Mouse (Mus musculus) forebrain, postnatal 0 days (tissue): ENCODE measurements around the gene Majin. TPM values are rescaled to one million over a fixed set of nuclear protein-coding genes. Genes with fewer than 3 reads are reported as not detected.

Experiments
- ATAC-seq: fragments of 200-750 bp; cut with Nextera tagmentation; 2 replicates; pipeline ENCODE4 v1.8.0; 2017; ENCODE audit warnings: mild to moderate bottlenecking, moderate library complexity
- DNase-seq: peaks from one replicate; pipeline ENCODE4 v3.0.0-alpha.2; 2015
- H3K27ac ChIP-seq: fragments of 300-500 bp; sonication (generic); 2 replicates; pipeline ENCODE4 v1.5.1; 2014; ENCODE audit warnings: low read depth, mild to moderate bottlenecking, antibody characterized with exemption, low read length, moderate library complexity, mixed read lengths
- H3K27me3 ChIP-seq: fragments of 300-500 bp; sonication (generic); 2 replicates; pipeline ENCODE4 v1.6.1; 2014; ENCODE audit warnings: mild to moderate bottlenecking, low read length, mixed read lengths; ENCODE audit not compliant: insufficient read depth
- H3K36me3 ChIP-seq: fragments of 300-500 bp; sonication (generic); 2 replicates; pipeline ENCODE4 v1.6.1; 2014; ENCODE audit warnings: mild to moderate bottlenecking, moderate library complexity; ENCODE audit not compliant: insufficient read depth
- H3K4me1 ChIP-seq: fragments of 300-500 bp; sonication (generic); 2 replicates; pipeline ENCODE4 v1.6.1; 2014; ENCODE audit warnings: antibody characterized with exemption; ENCODE audit not compliant: insufficient read depth
- H3K4me2 ChIP-seq: fragments of 300-500 bp; sonication (generic); 2 replicates; pipeline ENCODE4 v1.6.1; 2014; ENCODE audit warnings: low read depth, mild to moderate bottlenecking, moderate library complexity
- H3K4me3 ChIP-seq: fragments of 300-500 bp; sonication (generic); 2 replicates; pipeline ENCODE4 v1.5.1; 2014; ENCODE audit warnings: low read depth, low read length, mixed read lengths
- H3K9ac ChIP-seq: fragments of 300-500 bp; sonication (generic); 2 replicates; pipeline ENCODE4 v1.6.1; 2014; ENCODE audit warnings: mild to moderate bottlenecking
- H3K9me3 ChIP-seq: fragments of 300-500 bp; sonication (generic); 2 replicates; pipeline ENCODE4 v1.6.1; 2016; ENCODE audit warnings: low read length
- CTCF ChIP-seq: sonication (generic); IDR thresholded peaks from 2 replicates; pipeline ENCODE4 v1.5.1; 2016; ENCODE audit warnings: antibody characterized with exemption, control low read depth, low read depth
- WGBS: fragments of 180-500 bp; shearing (Covaris S2); extraction: QIAGEN DNeasy Blood & Tissue Kit; methylation state at CpG from one replicate; pipeline ENCODE4 v1.1.7; 2014; 5-methylcytosine and 5-hydroxymethylcytosine counted together
- microRNA counts: library from miRNA; unstranded; fragments of <30 nt; microRNA quantifications from one replicate; lab custom pipeline; 2015
- microRNA-seq, 2 experiments: library from miRNA; unstranded; fragments of <30 nt; microRNA quantifications; one replicate each; pipeline ENCODE4; 2016
- polyA plus RNA-seq: library from polyadenylated mRNA; unstranded; fragments of >200 nt; fragmentation: Nextera tagmentation; extraction: Ambion mirVana; gene quantifications from 2 replicates; pipeline ENCODE4 v1.2.1, GENCODE M21; 2015
- total RNA-seq: library from RNA; depleted of rRNA; stranded (reverse); fragments of >200 nt; gene quantifications from 2 replicates; pipeline ENCODE4 v1.2.3, GENCODE M21; 2014; rRNA removed

Gene Majin
- total and polyA plus RNA-seq, 2 experiments from 2014 or later, result not detected

GRCm38 (mm10) chr19:6268670-6269132 lies 84.5 kb downstream of the Majin start:
- ATAC-seq (no peak), DNase-seq (no peak)
- Histone ChIP-seq H3K27ac (no peak overlapping the region), H3K9me3 (no peaks in the 10 kb centered on the region), H3K4me2 (no peak overlapping the region), H3K27me3 (no peaks in the 10 kb centered on the region), H3K9ac (no peak overlapping the region), H3K4me3 (no peak overlapping the region), H3K4me1 (no peaks in the 10 kb centered on the region; the same call in 1 of the 2 replicates), H3K36me3 (no peaks in the 10 kb centered on the region)
- no peak for TF ChIP-seq CTCF
- 88% methylated on average over 7 of the region's 7 CpGs for WGBS

- DNase-seq (no peak), ATAC-seq (no peak)
- H3K9me3 ChIP-seq, result no peaks in the 10 kb centered on the region
- no peak for TF ChIP-seq CTCF
- H3K4me1 ChIP-seq, result no peaks in the 10 kb centered on the region; the same call in 1 of the 2 replicates
- H3K36me3 ChIP-seq, result no peaks in the 10 kb centered on the region
- H3K9ac ChIP-seq, result no peak overlapping the region
- 89% methylated on average over 8 of the region's 8 CpGs for WGBS
- no peak overlapping the region for H3K27ac ChIP-seq
- H3K27me3 ChIP-seq, result no peaks in the 10 kb centered on the region
- no peak overlapping the region for H3K4me3 ChIP-seq
- H3K4me2 ChIP-seq, result no peak overlapping the region
Observed at GRCm38 (mm10) chr19:6269798-6270475, 85.7 kb downstream of the Majin start.

- H3K9me3 ChIP-seq, result no peaks in the 10 kb centered on the region
- no peak overlapping the region for H3K9ac ChIP-seq
- no peaks in the 10 kb centered on the region for H3K27me3 ChIP-seq
- 58% methylated on average over 9 of the region's 9 CpGs for WGBS
- H3K27ac ChIP-seq, result no peak overlapping the region
- ATAC-seq (no peak), DNase-seq (no peak)
- H3K4me2 ChIP-seq, result no peak overlapping the region
- no peak for TF ChIP-seq CTCF
- peaks cover 4% of the 10 kb centered on the region; the same call in 1 of the 2 replicates for H3K4me1 ChIP-seq
- H3K36me3 ChIP-seq, result no peaks in the 10 kb centered on the region
- no peak overlapping the region for H3K4me3 ChIP-seq
Observed at GRCm38 (mm10) chr19:6270661-6271060, 86.5 kb downstream of the Majin start.

- Histone ChIP-seq H3K27me3 (no peaks in the 10 kb centered on the region), H3K27ac (no peak overlapping the region), H3K36me3 (no peaks in the 10 kb centered on the region), H3K9me3 (no peaks in the 10 kb centered on the region), H3K4me2 (no peak overlapping the region), H3K4me1 (peaks cover 8% of the 10 kb centered on the region; the same call in 1 of the 2 replicates), H3K4me3 (no peak overlapping the region), H3K9ac (no peak overlapping the region)
- TF ChIP-seq CTCF, result no peak
- WGBS, result 44% methylated on average over 8 of the region's 8 CpGs
- DNase-seq, result no peak
- no peak for ATAC-seq
Observed at GRCm38 (mm10) chr19:6271206-6271605, 87.0 kb downstream of the Majin start.

- WGBS, result 75% methylated on average over 7 of the region's 7 CpGs
- H3K9ac ChIP-seq, result no peak overlapping the region
- ATAC-seq (no peak), DNase-seq (no peak)
- no peak overlapping the region for H3K4me2 ChIP-seq
- H3K9me3 ChIP-seq, result no peaks in the 10 kb centered on the region
- H3K4me1 ChIP-seq, result peaks cover 9% of the 10 kb centered on the region; the same call in 1 of the 2 replicates
- no peaks in the 10 kb centered on the region for H3K36me3 ChIP-seq
- H3K27me3 ChIP-seq, result no peaks in the 10 kb centered on the region
- H3K27ac ChIP-seq, result no peak overlapping the region
- H3K4me3 ChIP-seq, result no peak overlapping the region
- TF ChIP-seq CTCF, result no peak
Observed at GRCm38 (mm10) chr19:6272053-6272452, 87.9 kb downstream of the Majin start.

- 77% methylated on average over 4 of the region's 4 CpGs for WGBS
- no peaks in the 10 kb centered on the region for H3K36me3 ChIP-seq
- H3K4me2 ChIP-seq, result no peak overlapping the region
- H3K9me3 ChIP-seq, result no peaks in the 10 kb centered on the region
- H3K4me1 ChIP-seq, result peaks cover 9% of the 10 kb centered on the region; the same call in 1 of the 2 replicates
- no peak for TF ChIP-seq CTCF
- DNase-seq, result no peak
- no peak for ATAC-seq
- H3K27ac ChIP-seq, result no peak overlapping the region
- H3K9ac ChIP-seq, result no peak overlapping the region
- H3K4me3 ChIP-seq, result no peak overlapping the region
- no peaks in the 10 kb centered on the region for H3K27me3 ChIP-seq
Observed at GRCm38 (mm10) chr19:6272738-6273137, 88.5 kb downstream of the Majin start.

GRCm38 (mm10) chr19:6273592-6273991 lies 89.4 kb downstream of the Majin start:
- H3K9me3 ChIP-seq, result no peaks in the 10 kb centered on the region
- peaks cover 15% of the 10 kb centered on the region for H3K4me1 ChIP-seq
- TF ChIP-seq CTCF, result no peak
- no peak overlapping the region for H3K9ac ChIP-seq
- H3K4me3 ChIP-seq, result no peak overlapping the region
- DNase-seq (no peak), ATAC-seq (no peak)
- 85% methylated on average over 4 of the region's 4 CpGs for WGBS
- H3K36me3 ChIP-seq, result no peaks in the 10 kb centered on the region
- no peak overlapping the region for H3K4me2 ChIP-seq
- H3K27me3 ChIP-seq, result no peaks in the 10 kb centered on the region
- no peak overlapping the region for H3K27ac ChIP-seq

MicroRNAs within 50 kb of the gene (microRNA counts, 519-probe panel; counts per million panel counts)
- microRNA mmu-miR-192 (lab: Ali Mortazavi, UCI), result 1,756 counts per million, percentile 12 among the panel's probes with 10 or more counts

Small RNA genes lying within 50 kb of the gene (microRNA-seq; reads per million reads assigned to microRNA genes)
- gene Mir192 (126 to 132 reads per million in 2 experiments), gene Mir194-2 (61.3 to 92.7 reads per million in 2 experiments)

Other genes starting within 250 kb of the Majin start
- gene Pola2, start 220.2 kb upstream of the Majin start, total RNA-seq, result 12.4 and 18.1 TPM in 2 replicates
- gene Pola2, start 220.2 kb upstream of the Majin start, polyA plus RNA-seq, result 13.7 and 15.3 TPM in 2 replicates
- not detected in 2 replicates for gene Slc22a20, start 198.2 kb upstream of the Majin start, total RNA-seq
- gene Slc22a20, start 198.2 kb upstream of the Majin start, polyA plus RNA-seq, result not detected in 2 replicates
- gene Capn1, start 168.5 kb upstream of the Majin start, total RNA-seq, result 5.5 and 7.7 TPM in 2 replicates
- gene Capn1, start 168.5 kb upstream of the Majin start, polyA plus RNA-seq, result 3.0 and 3.3 TPM in 2 replicates
- gene Syvn1, start 137.8 kb upstream of the Majin start, total RNA-seq, result 15.8 and 23.7 TPM in 2 replicates
- gene Syvn1, start 137.8 kb upstream of the Majin start, polyA plus RNA-seq, result 24.7 and 27.7 TPM in 2 replicates
- gene Mrpl49, start 126.6 kb upstream of the Majin start, total RNA-seq, result 47.1 and 50.8 TPM in 2 replicates
- 54.4 and 55.7 TPM in 2 replicates for gene Mrpl49, start 126.6 kb upstream of the Majin start, polyA plus RNA-seq
- gene Fau, start 126.5 kb upstream of the Majin start, total RNA-seq, result 1,002 and 1,178 TPM in 2 replicates
- gene Fau, start 126.5 kb upstream of the Majin start, polyA plus RNA-seq, result 610 and 775 TPM in 2 replicates
- gene Znhit2, start 123.2 kb upstream of the Majin start, total RNA-seq, result 42.5 and 50.8 TPM in 2 replicates
- gene Znhit2, start 123.2 kb upstream of the Majin start, polyA plus RNA-seq, result 46.1 and 47.1 TPM in 2 replicates
- 70.6 and 79.6 TPM in 2 replicates for gene Tm7sf2, start 116.0 kb upstream of the Majin start, total RNA-seq
- gene Tm7sf2, start 116.0 kb upstream of the Majin start, polyA plus RNA-seq, result 37.1 and 43.3 TPM in 2 replicates
- 93.0 and 96.8 TPM in 2 replicates for gene Vps51, start 107.2 kb upstream of the Majin start, total RNA-seq
- 78.6 and 93.7 TPM in 2 replicates for gene Vps51, start 107.2 kb upstream of the Majin start, polyA plus RNA-seq
- gene Tmem262, start 104.4 kb upstream of the Majin start, total RNA-seq, result not detected in 2 replicates
- not detected in 2 replicates for gene Tmem262, start 104.4 kb upstream of the Majin start, polyA plus RNA-seq
- 0.69 TPM in 1 of 2 replicates, not detected in the other for gene Gm28374, start 102.1 kb upstream of the Majin start, total RNA-seq
- 0.57 and 0.68 TPM in 2 replicates for gene Gm28374, start 102.1 kb upstream of the Majin start, polyA plus RNA-seq
- gene Zfpl1, start 99.4 kb upstream of the Majin start, total RNA-seq, result 63.4 and 63.9 TPM in 2 replicates
- gene Zfpl1, start 99.4 kb upstream of the Majin start, polyA plus RNA-seq, result 100 and 114 TPM in 2 replicates
- gene Cdca5, start 99.4 kb upstream of the Majin start, total RNA-seq, result 2.2 and 3.0 TPM in 2 replicates
- gene Cdca5, start 99.4 kb upstream of the Majin start, polyA plus RNA-seq, result 4.7 TPM in 2 replicates
- not detected in 2 replicates for gene AC131692.1, start 90.0 kb upstream of the Majin start, total RNA-seq
- gene AC131692.1, start 90.0 kb upstream of the Majin start, polyA plus RNA-seq, result not detected in 2 replicates
- gene Naaladl1, start 78.6 kb upstream of the Majin start, total RNA-seq, result 0.14 and 0.15 TPM in 2 replicates
- gene Naaladl1, start 78.6 kb upstream of the Majin start, polyA plus RNA-seq, result 0.39 and 0.51 TPM in 2 replicates
- gene Sac3d1, start 65.7 kb upstream of the Majin start, total RNA-seq, result 44.8 and 67.7 TPM in 2 replicates
- 60.8 and 61.5 TPM in 2 replicates for gene Sac3d1, start 65.7 kb upstream of the Majin start, polyA plus RNA-seq
- 46.1 and 57.0 TPM in 2 replicates for gene Snx15, start 56.1 kb upstream of the Majin start, total RNA-seq
- gene Snx15, start 56.1 kb upstream of the Majin start, polyA plus RNA-seq, result 58.0 and 60.5 TPM in 2 replicates
- gene Batf2, start 43.4 kb upstream of the Majin start, total RNA-seq, result not detected in 2 replicates
- gene Batf2, start 43.4 kb upstream of the Majin start, polyA plus RNA-seq, result not detected in 2 replicates
- gene Arl2, start 42.8 kb upstream of the Majin start, total RNA-seq, result 60.6 and 63.8 TPM in 2 replicates
- gene Arl2, start 42.8 kb upstream of the Majin start, polyA plus RNA-seq, result 111 and 118 TPM in 2 replicates
- gene Gpha2, start 42.0 kb downstream of the Majin start, total RNA-seq, result not detected in 2 replicates
- 0.50 TPM in 1 of 2 replicates, not detected in the other for gene Gpha2, start 42.0 kb downstream of the Majin start, polyA plus RNA-seq
- gene Ppp2r5b, start 51.5 kb downstream of the Majin start, total RNA-seq, result 196 and 203 TPM in 2 replicates
- 144 and 159 TPM in 2 replicates for gene Ppp2r5b, start 51.5 kb downstream of the Majin start, polyA plus RNA-seq
- gene Atg2a, start 57.3 kb downstream of the Majin start, total RNA-seq, result 21.0 and 26.7 TPM in 2 replicates
- 5.9 and 7.6 TPM in 2 replicates for gene Atg2a, start 57.3 kb downstream of the Majin start, polyA plus RNA-seq
- 91.9 and 120 TPM in 2 replicates for gene Ehd1, start 92.3 kb downstream of the Majin start, total RNA-seq
- gene Ehd1, start 92.3 kb downstream of the Majin start, polyA plus RNA-seq, result 69.9 and 75.4 TPM in 2 replicates
- gene Cdc42bpg, start 122.1 kb downstream of the Majin start, total RNA-seq, result 3.1 and 4.7 TPM in 2 replicates
- 0.11 and 0.23 TPM in 2 replicates for gene Cdc42bpg, start 122.1 kb downstream of the Majin start, polyA plus RNA-seq
- 60.5 and 64.3 TPM in 2 replicates for gene Men1, start 150.6 kb downstream of the Majin start, total RNA-seq
- gene Men1, start 150.6 kb downstream of the Majin start, polyA plus RNA-seq, result 58.3 and 60.9 TPM in 2 replicates
- 43.0 and 55.8 TPM in 2 replicates for gene Map4k2, start 156.7 kb downstream of the Majin start, total RNA-seq
- 6.7 and 9.7 TPM in 2 replicates for gene Map4k2, start 156.7 kb downstream of the Majin start, polyA plus RNA-seq
- 70.0 and 113 TPM in 2 replicates for gene Sf1, start 179.3 kb downstream of the Majin start, total RNA-seq
- 89.7 and 102 TPM in 2 replicates for gene Sf1, start 179.3 kb downstream of the Majin start, polyA plus RNA-seq
- 6.2 and 8.8 TPM in 2 replicates for gene Pygm, start 200.0 kb downstream of the Majin start, total RNA-seq
- gene Pygm, start 200.0 kb downstream of the Majin start, polyA plus RNA-seq, result 4.7 and 7.6 TPM in 2 replicates
- 125 and 170 TPM in 2 replicates for gene Rasgrp2, start 215.0 kb downstream of the Majin start, total RNA-seq
- 130 and 150 TPM in 2 replicates for gene Rasgrp2, start 215.0 kb downstream of the Majin start, polyA plus RNA-seq
- 213 and 256 TPM in 2 replicates for gene Nrxn2, start 234.3 kb downstream of the Majin start, total RNA-seq
- gene Nrxn2, start 234.3 kb downstream of the Majin start, polyA plus RNA-seq, result 45.1 and 49.4 TPM in 2 replicates